Mouse (Mus musculus) kidney, adult 11 months (tissue): ENCODE results near the gene Rnf213.
A peak's percentile ranks its signal among the peaks of the same experiment; 100 is the strongest.

Experiments
- DNase-seq: peaks from one replicate; pipeline ENCODE4 v3.0.0; 2022

Rnf213 gene

GRCm38 (mm10) chr11:119390271-119391231, 2.3 kb upstream of the Rnf213 start:
- DNase-seq, result peak; percentile 76

- DNase-seq, result no peak
These were observed 1.4 kb upstream of the Rnf213 start for GRCm38 (mm10) chr11:119391386-119392000.

- DNase-seq, result peak; percentile 86
These were observed 792 bp upstream of the Rnf213 start for GRCm38 (mm10) chr11:119392001-119392614.

GRCm38 (mm10) chr11:119393483-119393804, 544 bp downstream of the Rnf213 start:
- DNase-seq, result no peak

GRCm38 (mm10) chr11:119394210-119394609, 1.3 kb downstream of the Rnf213 start:
- DNase-seq, result no peak

- no peak for DNase-seq
These were observed 2.5 kb downstream of the Rnf213 start for GRCm38 (mm10) chr11:119395394-119395793.

- DNase-seq, result no peak
These were observed 3.0 kb downstream of the Rnf213 start for GRCm38 (mm10) chr11:119395931-119396330.

- DNase-seq, result no peak
These were observed 3.6 kb downstream of the Rnf213 start for GRCm38 (mm10) chr11:119396461-119396860.

- DNase-seq, result no peak
These were observed 9.7 kb downstream of the Rnf213 start for GRCm38 (mm10) chr11:119402501-119403160.

- no peak for DNase-seq
These were observed 11.7 kb downstream of the Rnf213 start for GRCm38 (mm10) chr11:119404627-119405026.

- DNase-seq, result no peak
These were observed 14.5 kb downstream of the Rnf213 start for GRCm38 (mm10) chr11:119407381-119407780.

GRCm38 (mm10) chr11:119407977-119408376, 15.1 kb downstream of the Rnf213 start:
- no peak for DNase-seq

- no peak for DNase-seq
These were observed 26.6 kb downstream of the Rnf213 start for GRCm38 (mm10) chr11:119419327-119420118.

GRCm38 (mm10) chr11:119420426-119420825, 27.5 kb downstream of the Rnf213 start:
- no peak for DNase-seq

- no peak for DNase-seq
These were observed 34.5 kb downstream of the Rnf213 start for GRCm38 (mm10) chr11:119427431-119427830.

GRCm38 (mm10) chr11:119427986-119428385, 35.1 kb downstream of the Rnf213 start:
- no peak for DNase-seq

GRCm38 (mm10) chr11:119428649-119429136, 35.8 kb downstream of the Rnf213 start:
- DNase-seq, result peak; percentile 35

- DNase-seq, result no peak
These were observed 38.6 kb downstream of the Rnf213 start for GRCm38 (mm10) chr11:119431516-119431915.

GRCm38 (mm10) chr11:119432706-119433105, 39.8 kb downstream of the Rnf213 start:
- no peak for DNase-seq

GRCm38 (mm10) chr11:119434316-119434715, 41.4 kb downstream of the Rnf213 start:
- no peak for DNase-seq

- peak; percentile 41 for DNase-seq
These were observed 43.3 kb downstream of the Rnf213 start for GRCm38 (mm10) chr11:119435880-119436872.
